Mouse (Mus musculus) MEL (cell line): Measurements from ENCODE around the gene Kpna2.
A peak's percentile ranks its signal among the peaks of the same experiment; 100 is the strongest.

Source experiments
- CHD2 ChIP-seq: IDR thresholded peaks from 2 replicates; pipeline ENCODE4 v1.6.1; 2011; ENCODE audit warnings: low read length, improper control_type of control experiment
- CTCF ChIP-seq, 3 experiments: IDR thresholded peaks in 2 of 3; conservative IDR thresholded peaks in 1 of 3; 2 replicates each; pipeline ENCODE4 v1.5.1; 2011 to 2012; ENCODE audit warnings: low read length in 3 of 3, low read depth in 2 of 3, mild to moderate bottlenecking in 2 of 3, improper control_type of control experiment in 1 of 3, inconsistent platforms in 1 of 3, mixed read lengths in 1 of 3, moderate library complexity in 1 of 3; ENCODE audit not compliant: control insufficient read depth in 1 of 3, insufficient read depth in 1 of 3, poor library complexity in 1 of 3, severe bottlenecking in 1 of 3
- GATA1 ChIP-seq: IDR thresholded peaks from 2 replicates; pipeline ENCODE4 v1.6.1; 2011; ENCODE audit warnings: low read depth, low read length, improper control_type of control experiment
- HCFC1 ChIP-seq: IDR thresholded peaks from 2 replicates; pipeline ENCODE4 v1.6.1; 2012; ENCODE audit warnings: low read depth, mild to moderate bottlenecking, inconsistent platforms, low read length, improper control_type of control experiment, moderate library complexity
- MAFK ChIP-seq: IDR thresholded peaks from 2 replicates; pipeline ENCODE4 v1.6.1; 2011; ENCODE audit warnings: low read depth, mild to moderate bottlenecking, low read length, improper control_type of control experiment, borderline replicate concordance
- NRF1 ChIP-seq: IDR thresholded peaks from 2 replicates; pipeline ENCODE4 v1.6.1; 2014; ENCODE audit warnings: low read depth, mild to moderate bottlenecking, inconsistent platforms, low read length, improper control_type of control experiment, moderate library complexity; ENCODE audit not compliant: poor library complexity, insufficient read depth, severe bottlenecking
- POLR2A ChIP-seq, 2 experiments: IDR thresholded peaks; 2 replicates each; pipeline ENCODE4 v1.6.1; 2011 to 2012; ENCODE audit warnings: low read length in 2 of 2, mild to moderate bottlenecking in 2 of 2, control low read depth in 1 of 2, improper control_type of control experiment in 1 of 2, low read depth in 1 of 2, moderate library complexity in 1 of 2; ENCODE audit not compliant: control insufficient read depth in 1 of 2, insufficient read depth in 1 of 2, poor library complexity in 1 of 2
- TCF12 ChIP-seq: IDR thresholded peaks from 2 replicates; pipeline ENCODE4 v1.6.1; 2014; ENCODE audit warnings: low read depth, mild to moderate bottlenecking, inconsistent platforms, low read length, improper control_type of control experiment, moderate library complexity
- USF2 ChIP-seq, 2 experiments: IDR thresholded peaks; 2 replicates each; pipeline ENCODE4 v1.6.1; 2011 to 2012; ENCODE audit warnings: improper control_type of control experiment in 2 of 2, low read length in 2 of 2, borderline replicate concordance in 1 of 2, inconsistent platforms in 1 of 2, low read depth in 1 of 2, mild to moderate bottlenecking in 1 of 2; ENCODE audit not compliant: insufficient read depth in 1 of 2
- ZC3H11A ChIP-seq: IDR thresholded peaks from 2 replicates; pipeline ENCODE4 v1.6.1; 2012; ENCODE audit warnings: low read depth, mild to moderate bottlenecking, inconsistent platforms, low read length, improper control_type of control experiment

- TF ChIP-seq GATA1 (no peak), NRF1 (peak; percentile 65), ZC3H11A (no peak), CHD2 (peak; percentile 98), USF2 (IDR thresholded peaks at IDR 0.05; ENCODE audit: borderline replicate concordance in 1 of 2, insufficient read depth in 1 of 2, low read depth in 1 of 2, low read length in 2 of 2) (no peak), HCFC1 (peak; percentile 88), MAFK (no peak), CTCF (IDR thresholded peaks at IDR 0.05 in 2 of 3, conservative IDR thresholded peaks at IDR 0.05 in 1 of 3; ENCODE audit: control insufficient read depth in 1 of 3, insufficient read depth in 1 of 3, low read depth in 2 of 3, low read length in 3 of 3, poor library complexity in 1 of 3, severe bottlenecking in 1 of 3) (0 out of 6 replicates have a peak, but pooled peaks of 1 of the 3 experiments have one; percentile 5), TCF12 (peak; percentile 70), POLR2A (IDR thresholded peaks at IDR 0.05; ENCODE audit: control insufficient read depth in 1 of 2, insufficient read depth in 1 of 2, low read depth in 1 of 2, low read length in 2 of 2, poor library complexity in 1 of 2) (peak; percentile 89 to 99)
Measured at GRCm38 (mm10) chr11:106999151-106999948, at the start of gene Kpna2.
